Mouse (Mus musculus): ENCODE results near the gene Adarb2. TPM values are rescaled to one million over a fixed set of nuclear protein-coding genes. Genes with fewer than 3 reads are reported as not detected.

The Adarb2 gene
- polyA plus RNA-seq, 1 experiment, result 10.0 TPM

- DNase-seq, result no peak
- TF ChIP-seq CTCF (IDR thresholded peaks at IDR 0.05; ENCODE audit: borderline replicate concordance, insufficient read depth, low read depth, low read length) (no peak), POLR2A (IDR thresholded peaks at IDR 0.05; ENCODE audit: borderline replicate concordance, insufficient read depth, low read length) (no peak)
- H3K4me3 ChIP-seq (replicated peaks; ENCODE audit: insufficient read depth, low read depth, low read length), result no peak overlapping the region
- WGBS, result 73% methylated on average over 4 of the region's 4 CpGs
- H3K4me1 ChIP-seq (ENCODE audit: control insufficient read depth, insufficient read depth, low read length), result no peaks in the 10 kb centered on the region
- H3K27ac ChIP-seq (ENCODE audit: insufficient read depth, low read length), result no peak overlapping the region
- no peaks in the 10 kb centered on the region; the same call in 1 of the 2 replicates for H3K27me3 ChIP-seq (ENCODE audit: control insufficient read depth, insufficient read depth, low read length)
These were observed 197.8 kb downstream of the Adarb2 start for GRCm38 (mm10) chr13:8400265-8401041.

- TF ChIP-seq CTCF (IDR thresholded peaks at IDR 0.05; ENCODE audit: borderline replicate concordance, insufficient read depth, low read depth, low read length) (no peak), POLR2A (IDR thresholded peaks at IDR 0.05; ENCODE audit: borderline replicate concordance, insufficient read depth, low read length) (no peak)
- H3K4me1 ChIP-seq (ENCODE audit: control insufficient read depth, insufficient read depth, low read length), result no peaks in the 10 kb centered on the region
- 85% methylated on average over 3 of the region's 3 CpGs for WGBS
- no peak for DNase-seq
- H3K27ac ChIP-seq (ENCODE audit: insufficient read depth, low read length), result no peak overlapping the region
- no peaks in the 10 kb centered on the region; the same call in 1 of the 2 replicates for H3K27me3 ChIP-seq (ENCODE audit: control insufficient read depth, insufficient read depth, low read length)
- H3K4me3 ChIP-seq (replicated peaks; ENCODE audit: insufficient read depth, low read depth, low read length), result no peak overlapping the region
These were observed 199.7 kb downstream of the Adarb2 start for GRCm38 (mm10) chr13:8402324-8402873.

GRCm38 (mm10) chr13:8406020-8406419 is 203.4 kb downstream of the Adarb2 start:
- WGBS, result 88% methylated on average over 6 of the region's 6 CpGs
- Histone ChIP-seq H3K4me3 (replicated peaks; ENCODE audit: insufficient read depth, low read depth, low read length) (no peak overlapping the region), H3K27ac (ENCODE audit: insufficient read depth, low read length) (no peak overlapping the region), H3K27me3 (ENCODE audit: control insufficient read depth, insufficient read depth, low read length) (no peaks in the 10 kb centered on the region; the same call in 1 of the 2 replicates), H3K4me1 (ENCODE audit: control insufficient read depth, insufficient read depth, low read length) (no peaks in the 10 kb centered on the region)
- TF ChIP-seq CTCF (IDR thresholded peaks at IDR 0.05; ENCODE audit: borderline replicate concordance, insufficient read depth, low read depth, low read length) (no peak), POLR2A (IDR thresholded peaks at IDR 0.05; ENCODE audit: borderline replicate concordance, insufficient read depth, low read length) (no peak)
- DNase-seq, result no peak

- no peak for TF ChIP-seq CTCF (IDR thresholded peaks at IDR 0.05; ENCODE audit: borderline replicate concordance, insufficient read depth, low read depth, low read length)
- TF ChIP-seq POLR2A (IDR thresholded peaks at IDR 0.05; ENCODE audit: borderline replicate concordance, insufficient read depth, low read length), result no peak
- Histone ChIP-seq H3K4me1 (ENCODE audit: control insufficient read depth, insufficient read depth, low read length) (no peaks in the 10 kb centered on the region), H3K4me3 (replicated peaks; ENCODE audit: insufficient read depth, low read depth, low read length) (no peak overlapping the region), H3K27ac (ENCODE audit: insufficient read depth, low read length) (no peak overlapping the region), H3K27me3 (ENCODE audit: control insufficient read depth, insufficient read depth, low read length) (no peaks in the 10 kb centered on the region)
- 78% methylated on average over 5 of the region's 5 CpGs for WGBS
- DNase-seq, result no peak
These were observed 208.0 kb downstream of the Adarb2 start for GRCm38 (mm10) chr13:8410353-8411318.

- DNase-seq, result no peak
- Histone ChIP-seq H3K4me3 (replicated peaks; ENCODE audit: insufficient read depth, low read depth, low read length) (no peak overlapping the region), H3K27me3 (ENCODE audit: control insufficient read depth, insufficient read depth, low read length) (no peaks in the 10 kb centered on the region), H3K4me1 (ENCODE audit: control insufficient read depth, insufficient read depth, low read length) (no peaks in the 10 kb centered on the region), H3K27ac (ENCODE audit: insufficient read depth, low read length) (no peak overlapping the region)
- TF ChIP-seq POLR2A (IDR thresholded peaks at IDR 0.05; ENCODE audit: borderline replicate concordance, insufficient read depth, low read length) (no peak), CTCF (IDR thresholded peaks at IDR 0.05; ENCODE audit: borderline replicate concordance, insufficient read depth, low read depth, low read length) (no peak)
- 51% methylated on average over 15 of the region's 15 CpGs for WGBS
These were observed 221.5 kb downstream of the Adarb2 start for GRCm38 (mm10) chr13:8424019-8424719.

- DNase-seq, result no peak
- Histone ChIP-seq H3K4me3 (replicated peaks; ENCODE audit: insufficient read depth, low read depth, low read length) (no peak overlapping the region), H3K27ac (ENCODE audit: insufficient read depth, low read length) (no peak overlapping the region), H3K27me3 (ENCODE audit: control insufficient read depth, insufficient read depth, low read length) (no peaks in the 10 kb centered on the region), H3K4me1 (ENCODE audit: control insufficient read depth, insufficient read depth, low read length) (no peaks in the 10 kb centered on the region)
- 98% methylated on average over 4 of the region's 4 CpGs for WGBS
- no peak for TF ChIP-seq POLR2A (IDR thresholded peaks at IDR 0.05; ENCODE audit: borderline replicate concordance, insufficient read depth, low read length)
These were observed 236.6 kb downstream of the Adarb2 start for GRCm38 (mm10) chr13:8439188-8439835.

- TF ChIP-seq CTCF (IDR thresholded peaks at IDR 0.05; ENCODE audit: borderline replicate concordance, insufficient read depth, low read depth, low read length) (no peak), POLR2A (IDR thresholded peaks at IDR 0.05; ENCODE audit: borderline replicate concordance, insufficient read depth, low read length) (no peak)
- no peaks in the 10 kb centered on the region for H3K4me1 ChIP-seq (ENCODE audit: control insufficient read depth, insufficient read depth, low read length)
- WGBS, result 85% methylated on average over 2 of the region's 2 CpGs
- no peaks in the 10 kb centered on the region for H3K27me3 ChIP-seq (ENCODE audit: control insufficient read depth, insufficient read depth, low read length)
- H3K27ac ChIP-seq (ENCODE audit: insufficient read depth, low read length), result no peak overlapping the region
- DNase-seq, result no peak
- no peak overlapping the region for H3K4me3 ChIP-seq (replicated peaks; ENCODE audit: insufficient read depth, low read depth, low read length)
These were observed 242.7 kb downstream of the Adarb2 start for GRCm38 (mm10) chr13:8445415-8445814.
